Mouse (Mus musculus) splenic B cell, adult 2 months (primary cell): ENCODE results near the gene Tmem62.
A peak's percentile ranks its signal among the peaks of the same experiment; 100 is the strongest.
"Not testable (repeated sequence)": the region's sequence is repeated elsewhere in the genome, so short reads cannot be mapped to it uniquely, and the experiment has no call there.

Source experiments
- DNase-seq: peaks from one replicate; pipeline ENCODE4 v3.0.0-alpha.2; 2011; ENCODE audit warnings: low read depth, low spot score
- H3K27me3 ChIP-seq: 2 replicates; pipeline ENCODE4 v1.6.1; 2012; ENCODE audit warnings: mild to moderate bottlenecking, low read length, moderate library complexity, mixed read lengths; ENCODE audit not compliant: control insufficient read depth, poor library complexity, insufficient read depth, severe bottlenecking
- H3K36me3 ChIP-seq: 2 replicates; pipeline ENCODE4 v1.6.1; 2012; ENCODE audit warnings: mild to moderate bottlenecking, low read length, moderate library complexity, mixed read lengths; ENCODE audit not compliant: control insufficient read depth, poor library complexity, insufficient read depth, severe bottlenecking

The Tmem62 gene

GRCm38 (mm10) chr2:120976990-120977925, at the start of gene Tmem62:
Gene Tmem62 (plus strand): TSS chr2:120977017.
- Histone ChIP-seq H3K27me3 (no peaks in the 10 kb centered on the region), H3K36me3 (0 out of 2 replicates have a peak, but pooled peaks cover 3% of the 10 kb centered on the region)
- peak; percentile 72 for DNase-seq

DNA sequence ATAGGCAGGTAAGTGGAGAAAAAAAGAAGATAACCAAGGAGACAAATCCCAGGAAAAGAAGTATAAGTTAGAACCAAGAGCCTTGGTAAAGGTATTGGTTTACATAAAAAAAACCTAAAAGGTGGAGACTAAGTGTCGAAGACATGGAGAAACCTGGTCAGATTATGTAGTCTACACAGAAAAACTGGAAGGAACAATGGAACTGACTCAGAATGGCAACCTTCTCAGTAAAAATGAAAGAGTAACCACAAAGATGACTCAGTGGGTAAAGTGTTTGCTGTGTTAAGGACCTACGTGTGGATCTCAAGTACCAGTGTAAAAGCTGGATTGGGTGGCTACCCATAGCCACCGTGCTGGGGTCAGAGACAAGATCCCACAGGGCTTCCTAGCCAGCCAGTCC, 43.8 kb upstream of the Tmem62 start:
- no peaks in the 10 kb centered on the region for H3K27me3 ChIP-seq
- DNase-seq: no peak
- peaks cover 22% of the 10 kb centered on the region; the same call in 1 of the 2 replicates for H3K36me3 ChIP-seq

DNA sequence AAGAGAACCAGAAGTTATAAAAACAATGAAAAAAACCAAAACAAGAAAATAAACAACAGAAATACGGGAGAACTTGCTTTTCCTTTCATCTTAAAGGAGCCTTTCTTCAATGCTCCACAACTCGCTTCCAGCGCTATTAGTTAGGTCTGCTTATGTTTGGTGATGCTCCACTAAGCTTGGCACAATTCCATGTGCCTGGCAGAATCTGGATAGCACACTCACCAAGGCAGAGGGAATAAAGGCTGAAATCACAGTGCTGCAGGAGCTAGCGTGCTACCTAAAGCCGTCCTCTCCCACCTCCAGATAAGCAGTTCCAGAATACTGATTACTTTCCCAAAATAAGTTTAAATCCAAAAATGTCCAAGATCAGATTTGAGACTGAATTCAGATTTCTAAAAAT, 25.6 kb upstream of the Tmem62 start:
- DNase-seq: no peak
- H3K27me3 ChIP-seq: no peaks in the 10 kb centered on the region
- peaks cover 8% of the 10 kb centered on the region for H3K36me3 ChIP-seq

DNA sequence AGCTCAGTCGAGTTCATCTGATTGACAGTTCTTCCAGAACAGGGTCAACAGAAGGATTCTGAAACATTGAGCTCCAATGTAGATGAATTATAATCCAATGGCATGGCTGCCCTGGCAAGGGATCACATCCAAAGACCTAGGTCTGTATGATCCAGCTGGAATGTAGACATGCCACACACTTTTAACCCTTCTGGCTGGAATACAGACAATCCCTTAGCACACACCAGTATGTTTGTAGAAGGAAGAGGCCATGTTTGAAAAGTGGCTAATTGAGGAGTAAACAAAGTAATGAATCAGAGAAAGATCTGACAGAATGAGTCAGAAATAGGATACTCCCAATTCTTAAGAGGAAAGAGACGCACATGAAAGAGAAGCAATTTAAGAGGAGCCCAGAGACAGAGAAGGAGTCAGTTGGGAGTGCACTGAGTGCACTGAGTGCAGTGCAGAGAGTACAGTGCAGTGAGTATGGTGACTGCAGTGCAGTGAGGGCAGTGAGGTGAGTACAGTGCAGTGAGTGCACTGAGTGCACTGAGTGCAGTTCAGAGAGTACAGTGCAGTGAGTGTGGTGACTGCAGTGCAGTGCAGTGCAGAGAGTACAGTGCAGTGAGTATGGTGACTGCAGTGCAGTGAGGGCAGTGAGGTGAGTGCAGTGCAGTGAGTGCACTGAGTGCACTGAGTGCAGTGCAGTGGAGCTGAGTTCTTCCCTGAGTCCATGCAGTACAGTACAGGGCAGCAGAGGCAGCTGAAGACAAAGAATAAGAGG, 24.5 kb upstream of the Tmem62 start:
- H3K27me3 ChIP-seq: no peaks in the 10 kb centered on the region
- DNase-seq: no peak
- peaks cover 9% of the 10 kb centered on the region for H3K36me3 ChIP-seq

- H3K27me3 ChIP-seq: no peaks in the 10 kb centered on the region
- H3K36me3 ChIP-seq: peaks cover 6% of the 10 kb centered on the region; the same call in 1 of the 2 replicates
- DNase-seq: no peak
Observed at GRCm38 (mm10) chr2:120959363-120959762, 17.5 kb upstream of the Tmem62 start.

GRCm38 (mm10) chr2:120959827-120960226, 17.0 kb upstream of the Tmem62 start:
- Histone ChIP-seq H3K36me3 (peaks cover 6% of the 10 kb centered on the region; the same call in 1 of the 2 replicates), H3K27me3 (no peaks in the 10 kb centered on the region)
- DNase-seq: no peak

GRCm38 (mm10) chr2:120960261-120960660, 16.6 kb upstream of the Tmem62 start:
- no peak for DNase-seq

GRCm38 (mm10) chr2:120963110-120963509, 13.7 kb upstream of the Tmem62 start:
- DNase-seq: no peak
- H3K27me3 ChIP-seq: no peaks in the 10 kb centered on the region
- 0 out of 2 replicates have a peak, but pooled peaks cover 4% of the 10 kb centered on the region for H3K36me3 ChIP-seq

More at GRCm38 (mm10) chr2:120960261-120960660, 16.6 kb upstream of the Tmem62 start:
- peaks cover 6% of the 10 kb centered on the region; the same call in 1 of the 2 replicates for H3K36me3 ChIP-seq
- H3K27me3 ChIP-seq: no peaks in the 10 kb centered on the region

DNA sequence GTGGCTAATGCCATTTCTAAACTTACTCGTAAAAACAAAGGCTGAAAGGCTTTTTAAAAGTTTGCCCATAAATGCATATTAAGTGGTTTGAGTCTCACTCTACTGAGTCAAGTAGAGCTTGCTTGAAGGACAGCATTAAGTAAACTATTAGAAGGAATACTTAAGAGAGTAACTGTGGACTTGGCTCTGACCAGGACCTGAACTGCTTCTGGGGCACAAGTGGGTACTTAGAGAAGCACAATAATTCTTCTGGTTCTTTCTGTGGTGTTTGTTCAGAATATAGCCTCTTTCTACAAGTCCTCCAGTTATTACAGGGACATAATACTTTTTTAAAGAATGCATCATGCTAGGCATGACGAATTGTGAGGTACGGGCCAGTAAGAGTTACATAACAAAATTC, 11.3 kb upstream of the Tmem62 start:
- no peak for DNase-seq
- H3K27me3 ChIP-seq: no peaks in the 10 kb centered on the region
- H3K36me3 ChIP-seq: 0 out of 2 replicates have a peak, but pooled peaks cover 2% of the 10 kb centered on the region

DNA sequence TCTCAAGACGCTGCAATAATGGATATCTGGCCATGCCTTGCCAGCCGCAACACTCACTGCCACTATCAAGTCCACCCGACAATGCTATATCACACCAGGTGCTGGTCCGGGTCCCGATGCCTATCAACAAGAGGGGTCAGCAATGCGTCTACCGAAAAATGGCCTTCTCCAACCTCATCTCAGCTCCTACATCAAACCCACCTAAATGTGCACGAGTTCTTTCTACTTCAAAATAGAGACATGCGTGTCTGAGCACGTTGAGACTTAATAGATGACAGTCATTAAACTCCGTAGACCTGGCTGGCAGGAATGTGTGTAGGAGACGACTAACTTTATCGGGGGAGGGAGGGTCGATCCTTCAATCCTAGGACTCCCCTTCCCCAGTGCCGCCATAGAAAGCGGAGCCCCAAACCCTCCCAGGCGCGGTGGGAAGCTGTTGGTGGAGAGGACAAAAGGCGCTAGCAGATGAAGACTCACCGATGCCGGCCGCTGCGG, 6.7 kb upstream of the Tmem62 start:
- H3K36me3 ChIP-seq: no peaks in the 10 kb centered on the region
- H3K27me3 ChIP-seq: no peaks in the 10 kb centered on the region
- no peak for DNase-seq

- DNase-seq: peak; percentile 91
- Histone ChIP-seq H3K36me3 (no peaks in the 10 kb centered on the region), H3K27me3 (no peaks in the 10 kb centered on the region)
Observed at GRCm38 (mm10) chr2:120970559-120971080, 6.2 kb upstream of the Tmem62 start, which contains the start of gene Ubr1. Gene Ubr1 (minus strand): TSS chr2:120970715.

DNA sequence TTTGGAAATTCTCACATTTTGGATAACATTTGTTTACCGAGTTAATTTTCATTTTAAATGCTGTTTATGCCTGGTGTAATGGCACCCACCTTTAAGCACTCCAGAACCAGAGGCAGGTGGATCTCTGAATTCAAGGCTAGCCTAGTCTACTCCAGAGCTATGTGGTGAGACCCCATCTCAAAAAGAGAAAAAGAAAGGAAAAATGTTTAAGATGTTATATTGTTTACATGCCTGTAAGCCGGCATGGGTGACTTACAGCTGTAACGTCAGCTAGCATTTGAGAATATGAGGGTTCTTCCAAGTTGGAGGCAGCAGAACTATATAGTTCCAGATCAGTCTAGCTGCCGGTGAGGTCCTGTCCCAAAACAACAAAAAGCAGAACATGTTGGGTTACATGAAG, 5.1 kb upstream of the Tmem62 start:
- Histone ChIP-seq H3K27me3 (no peaks in the 10 kb centered on the region), H3K36me3 (no peaks in the 10 kb centered on the region)
- DNase-seq: no peak

GRCm38 (mm10) chr2:120972257-120972656, 4.6 kb upstream of the Tmem62 start:
- not testable (repeated sequence) for H3K36me3 ChIP-seq, H3K27me3 ChIP-seq, DNase-seq

DNA sequence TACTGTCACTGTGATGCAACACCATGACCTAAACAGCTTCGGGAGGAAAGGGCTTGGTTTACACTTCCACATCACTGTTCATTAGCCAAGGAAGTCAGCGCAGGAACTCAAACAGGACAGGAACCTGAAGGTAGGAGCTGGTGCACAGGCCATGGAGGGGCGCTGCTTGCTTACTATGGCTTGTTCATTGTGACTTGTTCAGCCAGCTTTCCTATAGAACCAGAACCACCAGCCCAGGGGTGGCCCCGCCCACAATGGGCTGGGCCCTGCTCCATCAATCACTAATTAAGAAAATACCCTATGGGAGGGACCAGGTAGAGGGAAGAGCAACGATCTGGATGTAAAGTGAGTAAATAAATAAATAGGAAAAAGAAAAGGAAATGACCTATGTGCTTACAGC, 3.9 kb upstream of the Tmem62 start:
- H3K27me3 ChIP-seq: no peaks in the 10 kb centered on the region
- DNase-seq: no peak
- no peaks in the 10 kb centered on the region for H3K36me3 ChIP-seq
